Mouse (Mus musculus) adipocyte (in vitro differentiated cells): Measurements from ENCODE around the gene Hoxd3.

ENCODE experiments used
- DNase-seq: peaks from one replicate; pipeline ENCODE4 v3.0.0-alpha.2; 2016; ENCODE audit warnings: low spot score

Hoxd3 gene

DNA sequence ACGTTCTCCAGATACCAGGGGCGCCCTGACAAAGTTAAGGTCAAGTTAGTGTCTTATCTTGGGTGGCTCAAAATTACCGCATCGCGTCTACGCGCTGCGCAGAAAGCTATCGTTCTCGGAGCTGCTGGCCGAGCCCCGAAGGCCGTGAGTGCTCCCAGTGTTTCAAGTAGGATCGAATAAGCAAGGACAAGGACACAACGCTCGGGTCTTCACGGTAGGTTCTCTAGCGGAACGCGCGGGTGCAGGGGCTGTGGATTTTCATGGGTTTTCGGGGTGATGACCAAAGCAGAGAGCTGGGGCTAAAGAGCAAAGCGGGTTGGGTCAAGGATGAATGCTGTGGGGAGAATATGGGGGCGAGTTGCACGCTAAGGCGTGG is 32.1 kb upstream of the Hoxd3 start:
- no peak for DNase-seq

- DNase-seq: no peak
Observed at GRCm38 (mm10) chr2:74679980-74680379, 31.7 kb upstream of the Hoxd3 start.

DNA sequence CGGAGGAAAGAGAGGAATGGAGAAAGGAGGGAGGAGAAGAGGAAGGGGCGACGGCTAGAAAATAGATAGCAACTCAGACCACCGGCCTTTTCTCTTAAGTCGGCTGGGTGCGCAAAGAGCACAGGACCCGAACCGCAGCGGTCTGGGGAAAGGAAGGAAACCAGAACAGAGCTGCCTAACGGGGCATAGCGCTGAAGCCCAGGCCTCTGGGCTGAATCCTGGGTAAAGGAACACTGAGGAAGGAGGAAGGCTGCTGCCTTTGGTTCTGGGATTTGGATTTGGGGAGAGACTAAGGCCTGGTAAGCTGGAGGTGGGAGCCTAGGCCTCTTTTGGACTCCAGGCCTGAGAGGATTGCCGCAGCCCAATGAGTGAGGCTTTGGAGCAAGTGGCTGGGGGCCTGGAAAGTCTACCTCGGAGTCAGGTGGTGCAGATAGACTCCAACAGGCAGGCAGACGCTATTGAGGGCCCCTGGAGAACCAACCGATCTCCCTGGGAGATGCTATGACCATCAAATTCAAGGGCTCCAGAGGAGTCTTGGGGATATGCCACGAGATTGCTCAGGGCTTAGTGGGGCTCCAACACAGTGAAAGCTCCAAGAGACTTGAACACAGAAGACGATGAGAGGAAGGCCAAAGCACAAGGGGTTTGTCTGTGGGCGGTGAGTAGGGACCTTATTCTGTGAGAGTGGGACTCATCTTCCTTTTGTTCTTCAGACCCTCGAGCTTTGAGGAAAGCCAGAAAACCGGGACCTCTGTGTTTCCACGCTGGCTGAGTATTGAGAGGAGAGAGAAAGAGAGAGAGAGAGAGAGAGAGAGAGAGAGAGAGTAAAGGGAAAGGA is 30.9 kb upstream of the Hoxd3 start:
- no peak for DNase-seq

GRCm38 (mm10) chr2:74681594-74682531 is 29.9 kb upstream of the Hoxd3 start:
- no peak for DNase-seq

DNA sequence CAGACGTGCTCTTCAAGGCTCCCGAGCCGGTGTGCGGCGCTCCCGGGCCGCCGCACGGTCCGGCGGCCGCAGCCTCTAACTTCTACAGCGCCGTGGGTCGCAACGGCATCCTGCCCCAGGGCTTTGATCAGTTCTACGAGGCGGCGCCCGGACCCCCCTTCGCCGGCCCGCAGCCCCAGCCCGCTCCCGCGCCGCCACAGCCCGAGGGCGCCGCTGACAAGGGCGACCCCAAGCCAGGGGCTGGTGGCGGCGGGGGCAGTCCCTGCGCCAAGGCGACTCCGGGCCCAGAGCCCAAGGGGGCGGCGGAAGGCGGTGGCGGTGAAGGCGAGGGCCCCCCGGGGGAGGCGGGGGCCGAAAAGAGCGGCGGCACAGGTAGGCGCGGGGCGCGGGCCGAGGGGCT is 28.9 kb upstream of the Hoxd3 start:
- no peak for DNase-seq

DNA sequence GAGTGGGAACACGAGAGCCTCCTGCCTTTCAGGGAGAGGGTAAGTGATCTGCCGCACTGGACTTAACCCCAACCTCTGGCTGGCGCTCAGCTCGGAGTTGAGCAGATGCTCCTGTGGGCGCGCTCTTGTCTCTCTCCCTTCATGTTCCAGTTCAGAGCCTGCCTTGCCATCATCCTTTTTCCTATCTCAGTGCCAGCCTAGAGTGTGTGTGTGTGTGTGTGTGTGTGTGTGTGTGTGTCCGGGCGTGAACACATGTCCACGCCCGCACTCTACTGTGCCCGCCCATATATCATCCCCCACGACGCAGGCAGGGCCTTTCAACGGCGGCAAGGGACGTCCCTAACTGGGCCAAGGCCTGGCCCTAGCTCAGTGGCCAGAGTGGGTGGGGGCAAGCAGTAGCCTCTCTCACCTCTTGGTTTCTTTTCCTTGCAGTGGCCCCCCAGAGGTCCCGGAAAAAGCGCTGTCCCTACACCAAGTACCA is 28.2 kb upstream of the Hoxd3 start:
- no peak for DNase-seq

DNA sequence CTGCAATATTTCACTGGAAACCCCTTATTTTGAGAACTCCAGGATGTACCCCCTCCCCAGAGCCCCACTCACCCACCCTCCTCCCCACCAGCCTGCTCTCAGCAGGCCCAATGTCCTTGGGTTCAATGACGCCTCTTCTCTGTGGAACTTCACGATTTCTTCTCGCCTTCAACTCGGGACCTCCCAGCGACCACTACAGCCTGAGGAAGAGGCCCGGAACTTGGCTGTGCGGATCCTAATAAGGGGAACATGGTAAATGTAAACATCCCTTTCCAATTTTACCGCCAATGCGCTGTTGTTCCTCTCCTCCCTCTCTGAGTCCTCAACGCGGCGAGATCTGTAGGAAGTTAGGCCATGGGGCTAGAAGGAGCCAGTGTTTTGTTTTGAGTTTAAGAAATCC is 27.6 kb upstream of the Hoxd3 start:
- no peak for DNase-seq

DNA sequence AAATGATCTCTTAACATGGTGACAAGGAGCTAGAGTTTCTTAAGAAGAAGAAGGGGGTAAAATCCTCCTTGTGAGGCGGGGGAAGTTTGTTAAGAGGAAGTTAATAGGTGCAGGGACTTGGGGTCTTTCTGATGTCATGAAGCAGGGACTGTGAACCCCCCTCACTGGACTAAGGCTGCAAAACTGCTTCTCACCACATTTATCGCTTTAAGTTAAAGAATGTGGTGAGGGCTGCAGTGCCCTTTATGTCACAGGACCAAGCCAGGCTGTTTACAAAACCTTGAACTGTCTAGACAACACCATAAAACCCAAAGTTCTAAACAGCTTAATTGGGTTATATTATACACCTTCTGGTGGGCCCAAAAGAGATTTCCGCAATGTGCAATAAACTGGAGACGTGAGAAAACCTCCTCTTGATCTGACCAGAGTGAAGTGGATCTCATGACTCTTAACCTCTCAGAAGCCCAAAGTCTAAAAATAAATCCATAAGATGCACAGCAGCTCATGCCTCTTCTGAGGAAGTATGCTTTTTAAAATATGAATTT is 26.6 kb upstream of the Hoxd3 start:
- no peak for DNase-seq

DNA sequence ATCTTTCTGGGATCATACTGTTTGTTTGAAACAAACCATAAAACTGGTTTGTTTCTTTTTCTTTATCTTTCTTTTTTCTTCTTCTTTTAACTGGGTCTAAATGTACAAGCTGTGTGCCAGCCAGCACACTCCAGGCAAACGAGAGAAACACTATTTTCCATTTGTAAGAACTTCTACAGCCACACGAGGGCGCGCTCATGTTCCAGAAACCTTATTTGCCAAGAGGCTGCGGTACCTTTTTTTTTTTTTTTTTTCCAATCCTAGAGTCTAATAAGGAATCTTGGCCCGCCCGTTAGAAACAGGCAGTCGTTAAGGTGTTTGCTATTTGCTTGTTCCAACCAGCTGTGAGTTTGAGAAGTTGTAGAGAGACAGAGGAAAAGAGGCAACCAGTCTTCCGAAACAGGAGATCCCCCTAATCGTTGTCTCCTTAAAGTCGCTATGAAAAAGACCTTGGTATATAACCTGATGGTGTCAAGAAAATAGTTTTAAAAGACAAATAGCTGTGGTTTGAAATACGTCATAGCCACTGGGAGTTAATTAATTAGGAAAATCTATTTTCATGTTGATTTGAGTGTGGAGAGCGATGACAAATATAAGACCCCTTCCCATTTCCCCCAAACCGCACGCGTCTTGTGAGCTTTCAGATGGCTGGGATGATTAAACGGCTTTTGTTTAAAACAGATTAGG is 25.3 kb upstream of the Hoxd3 start:
- DNase-seq: peak; percentile 82

GRCm38 (mm10) chr2:74686988-74687697 is 24.6 kb upstream of the Hoxd3 start:
- DNase-seq: no peak

GRCm38 (mm10) chr2:74687698-74688555 is 23.8 kb upstream of the Hoxd3 start:
- no peak for DNase-seq

DNA sequence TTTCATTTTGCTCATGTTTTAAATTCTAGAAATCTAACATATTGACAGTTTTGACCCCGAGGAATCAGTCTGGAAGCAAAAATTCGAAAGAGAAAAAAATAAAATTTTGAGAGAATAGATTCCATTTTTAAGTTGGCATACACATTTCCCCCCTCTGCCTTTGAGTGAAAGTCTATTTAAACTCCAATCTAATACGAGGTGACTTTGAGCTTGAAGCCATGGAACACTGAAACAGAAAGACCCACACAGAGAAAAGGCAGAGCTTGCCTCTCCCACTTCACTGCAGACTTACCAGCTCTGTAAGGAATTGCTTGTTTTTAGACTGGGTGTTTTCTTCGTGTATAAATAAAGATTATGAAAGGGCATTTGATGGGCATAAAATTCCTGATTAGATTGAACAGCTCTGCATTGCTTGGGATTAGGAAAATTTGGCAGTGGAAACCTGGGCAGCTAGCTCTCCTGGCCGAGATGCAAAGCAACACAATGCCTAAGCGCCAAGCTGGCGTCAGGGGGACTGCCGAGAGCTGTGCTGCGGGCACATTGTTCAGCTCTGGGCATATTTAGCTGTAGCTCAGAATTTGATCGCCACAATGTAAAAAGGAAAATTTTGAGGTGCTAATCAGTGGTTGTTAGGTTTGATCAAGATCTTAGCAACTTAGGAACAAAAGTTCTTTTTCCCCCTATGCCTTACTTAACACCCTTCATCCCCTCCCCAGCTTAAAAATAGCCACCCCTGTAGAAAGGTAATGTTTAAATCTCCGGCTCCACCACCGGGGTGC is 22.7 kb upstream of the Hoxd3 start:
- no peak for DNase-seq

DNA sequence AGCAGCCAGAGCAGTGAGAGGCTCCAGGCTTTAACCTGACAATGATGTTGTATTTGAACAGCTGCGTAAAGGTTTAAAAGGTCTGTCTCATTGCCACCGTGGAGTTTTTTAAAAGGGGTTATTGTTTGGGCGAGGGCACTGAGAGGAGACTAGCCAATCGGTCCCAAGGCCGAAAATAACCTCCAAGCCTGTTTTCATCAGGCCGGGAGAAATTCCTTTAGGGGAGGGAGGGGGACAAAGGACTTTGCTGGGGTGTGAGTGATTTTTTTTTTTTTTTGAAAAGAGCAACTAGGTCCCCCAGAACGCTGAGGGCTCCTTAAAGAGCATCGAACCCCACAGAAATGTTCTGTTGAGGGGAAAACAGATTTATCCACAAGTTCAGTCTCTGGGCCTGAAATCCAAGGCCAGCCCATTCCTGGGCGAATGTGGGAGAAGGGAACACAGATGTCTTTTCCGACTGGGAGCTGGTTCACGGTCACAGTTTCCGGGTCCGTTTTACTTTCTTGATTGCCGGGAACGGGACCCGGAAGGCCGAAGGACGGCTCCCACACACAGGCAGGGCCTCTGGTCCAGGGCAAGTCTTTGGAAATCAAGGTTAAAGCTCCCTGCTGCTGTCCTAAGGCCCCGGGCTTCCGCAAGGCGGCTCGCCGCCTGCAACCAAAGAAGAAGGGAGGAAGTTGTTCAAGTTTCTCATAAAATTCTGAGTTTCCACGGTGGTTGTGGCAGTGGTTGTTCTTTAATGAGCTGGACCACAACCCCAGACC is 22.0 kb upstream of the Hoxd3 start:
- DNase-seq: no peak

DNA sequence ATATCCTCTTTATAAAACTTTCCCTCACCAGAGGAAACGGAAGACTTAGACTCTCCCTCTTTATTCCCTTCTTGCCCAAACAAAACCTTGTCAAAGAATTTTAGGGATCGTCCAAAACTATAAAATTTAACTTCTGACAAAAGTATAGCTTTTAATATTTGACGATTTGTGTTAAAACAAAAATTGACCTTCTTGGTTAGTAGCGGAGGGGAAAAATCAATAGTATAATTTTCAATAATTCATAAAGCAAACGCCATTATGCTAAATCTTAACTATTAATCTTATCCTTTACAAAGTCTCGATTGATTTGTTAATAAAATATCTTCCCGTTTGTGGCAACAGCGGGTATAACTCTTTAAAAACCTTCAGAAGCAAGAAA is 21.4 kb upstream of the Hoxd3 start:
- DNase-seq: no peak

DNA sequence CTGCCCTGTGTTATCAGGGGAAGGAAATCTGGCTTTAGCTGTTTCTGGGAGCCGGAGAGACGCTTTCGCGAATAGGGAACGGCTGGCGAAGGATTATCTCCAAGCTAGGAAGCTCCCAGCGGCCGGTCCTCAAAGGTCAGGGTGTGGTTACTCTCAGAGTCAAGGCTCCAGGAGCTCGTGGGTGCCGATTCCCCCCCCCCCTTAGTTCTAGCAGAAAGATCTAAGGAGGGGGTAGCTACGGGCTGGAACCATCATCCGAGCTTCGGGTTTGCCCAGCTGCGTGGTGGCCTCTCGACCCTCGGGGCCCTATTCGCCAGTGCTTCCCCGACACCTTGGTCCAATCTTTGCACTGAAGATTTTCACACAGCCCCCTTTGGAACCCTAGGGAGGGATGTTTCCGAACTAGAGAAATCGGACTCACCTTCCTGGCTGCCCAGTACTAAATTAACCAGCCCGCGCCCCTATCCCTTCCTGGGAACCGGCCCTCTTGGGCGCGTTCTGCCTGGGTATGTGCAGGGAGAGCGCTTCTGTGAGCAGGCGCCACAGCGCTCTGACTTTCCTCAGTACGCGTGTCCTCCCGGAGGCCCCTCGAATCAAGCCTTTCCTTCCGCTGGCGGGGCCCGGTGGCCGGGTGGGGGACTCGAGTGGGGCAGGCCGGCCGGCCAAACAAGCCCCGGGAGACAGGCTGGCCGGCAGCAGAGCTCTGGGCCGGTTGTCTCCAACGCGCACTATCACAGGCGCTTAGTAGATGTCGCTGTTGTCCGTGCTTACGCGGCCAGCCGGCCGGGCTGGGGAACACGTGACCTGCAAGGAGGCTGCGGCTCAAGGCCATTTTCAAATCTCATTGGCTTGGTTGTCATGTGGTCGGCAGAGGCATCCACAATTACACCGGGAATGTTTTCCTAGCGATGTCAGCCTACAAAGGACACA is 20.4 kb upstream of the Hoxd3 start, which contains the start of gene Hoxd10:
Gene Hoxd10 (plus strand): TSS at position 903 of the 930 bp plus-strand sequence.
- peak; percentile 55 for DNase-seq

- no peak for DNase-seq
Observed at GRCm38 (mm10) chr2:74691995-74692807, 19.5 kb upstream of the Hoxd3 start.
